Mouse (Mus musculus) left cerebral cortex, adult 18-20 months (tissue): Measurements from ENCODE around the gene Zzef1. TPM values are rescaled to one million over a fixed set of nuclear protein-coding genes. Genes with fewer than 3 reads are reported as not detected.

Experiments used
- DNase-seq, 2 experiments: peaks; one replicate each; pipeline ENCODE4 v3.0.0; 2021 to 2022; ENCODE audit warnings: low spot score in 2 of 2, mixed read lengths in 1 of 2
- microRNA-seq, 2 experiments: library from miRNA; unstranded; fragments of <30 nt; microRNA quantifications; one replicate each; pipeline ENCODE4 v1.2.0; 2021
- total RNA-seq, 2 experiments: library from RNA; stranded (reverse); gene quantifications; 2 replicates each; pipeline ENCODE4 v1.2.3; 2021

Zzef1 gene
- total RNA-seq, 2 experiments from 2014 or later, result 37.3 to 43.8 TPM

DNA sequence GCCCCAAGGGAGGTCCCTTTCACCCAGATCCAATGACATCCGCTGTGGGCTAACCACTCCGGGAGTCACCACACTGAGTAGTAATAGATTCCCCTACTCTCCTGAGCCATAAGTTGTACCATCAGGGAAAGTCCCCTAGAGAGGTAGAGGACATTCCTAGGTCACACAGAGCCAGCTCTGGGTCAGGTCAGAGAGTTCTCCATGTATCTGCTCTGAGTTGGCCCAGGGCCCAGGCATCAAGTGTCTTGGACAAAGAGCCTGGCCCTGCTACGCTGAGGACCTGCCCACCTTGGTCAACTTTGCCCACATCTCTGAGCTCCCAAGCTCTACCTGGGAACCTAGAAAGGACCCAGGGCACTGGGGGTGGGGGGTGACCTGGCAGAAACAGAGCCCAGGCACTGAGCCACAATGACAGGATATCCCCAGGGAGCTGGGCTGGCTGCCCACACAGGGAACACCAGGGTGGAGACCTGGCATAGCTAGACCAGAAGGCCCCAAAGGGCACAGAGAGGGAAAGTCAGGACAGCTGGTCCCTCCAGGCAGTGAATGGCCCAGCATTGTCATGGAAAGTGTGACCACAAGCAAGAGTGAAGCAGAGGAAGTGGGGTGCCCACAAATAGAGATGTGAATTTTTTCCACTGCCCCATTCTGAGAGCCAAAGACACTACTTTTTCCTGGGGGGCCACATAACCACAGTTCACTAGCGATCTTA is 157.6 kb downstream of the Zzef1 start:
- DNase-seq, result no peak

DNA sequence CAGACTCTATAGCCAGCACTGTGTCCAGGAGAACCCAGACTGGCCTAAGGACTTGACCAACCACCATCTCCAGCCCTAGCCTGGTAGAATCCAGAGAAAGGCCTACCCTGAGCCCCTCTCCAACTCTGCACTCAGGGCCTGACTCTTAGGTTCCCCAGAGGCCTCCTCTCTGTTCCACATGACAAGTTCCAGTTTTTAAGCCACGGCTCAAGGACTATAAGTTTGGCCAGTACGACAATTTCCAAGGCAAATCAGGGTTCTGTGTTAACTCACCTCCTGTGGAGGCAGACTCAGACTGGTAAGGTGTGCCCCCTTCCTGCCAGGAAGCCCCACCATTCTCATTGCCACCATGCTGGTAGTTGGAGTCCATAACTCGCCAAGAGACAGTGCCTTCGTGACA is 158.2 kb downstream of the Zzef1 start:
- DNase-seq, result no peak

DNA sequence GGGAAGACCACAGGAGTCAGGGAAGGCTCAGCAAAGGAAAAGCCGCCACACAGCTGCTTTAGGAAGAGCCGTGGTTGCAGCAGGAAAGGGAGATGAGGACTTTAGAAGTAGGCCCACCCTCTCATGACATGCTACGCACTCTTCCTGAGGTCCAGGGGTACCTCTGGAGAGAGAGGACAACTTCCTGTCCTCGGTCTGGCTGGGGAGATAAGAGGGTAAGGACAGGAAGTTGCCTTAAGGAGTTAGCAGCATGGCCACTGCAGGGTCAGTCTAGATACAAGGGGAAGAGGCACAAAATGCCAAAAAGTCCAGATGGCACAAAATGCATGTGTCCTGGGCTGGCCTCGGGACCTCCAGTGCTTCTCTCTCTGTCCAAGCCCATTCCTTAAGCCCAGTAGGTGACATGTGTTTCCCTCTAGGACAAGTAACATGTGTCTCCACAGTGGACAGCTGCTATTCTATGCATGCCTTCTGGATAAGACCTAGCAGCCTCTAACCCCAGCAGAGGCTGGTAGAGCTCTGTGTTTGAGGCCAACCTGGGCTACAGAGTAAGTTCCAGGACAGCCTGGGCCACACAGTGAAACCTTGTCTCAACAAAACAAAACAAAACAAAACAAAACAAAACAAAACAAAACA is 159.4 kb downstream of the Zzef1 start:
- no peak for DNase-seq

DNA sequence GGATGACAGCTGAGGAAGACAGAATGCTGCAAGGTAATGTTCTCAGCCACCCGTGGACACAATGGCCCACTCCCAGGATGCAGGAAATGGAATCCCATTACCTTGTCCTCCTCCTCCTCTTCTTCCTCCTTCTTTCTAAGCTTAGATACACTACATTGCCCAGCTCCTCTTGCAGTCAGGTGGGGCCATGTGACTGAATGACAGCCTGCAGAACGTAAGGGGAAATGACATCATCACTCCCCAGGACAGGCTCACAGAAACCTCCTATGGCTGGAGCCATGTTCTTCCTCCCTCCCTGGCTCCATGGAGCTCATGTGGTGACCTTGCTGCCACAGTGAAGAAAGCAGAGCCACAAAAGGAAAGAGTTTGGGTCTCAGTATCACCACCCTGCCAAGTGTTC is 161.3 kb downstream of the Zzef1 start:
- no peak for DNase-seq

DNA sequence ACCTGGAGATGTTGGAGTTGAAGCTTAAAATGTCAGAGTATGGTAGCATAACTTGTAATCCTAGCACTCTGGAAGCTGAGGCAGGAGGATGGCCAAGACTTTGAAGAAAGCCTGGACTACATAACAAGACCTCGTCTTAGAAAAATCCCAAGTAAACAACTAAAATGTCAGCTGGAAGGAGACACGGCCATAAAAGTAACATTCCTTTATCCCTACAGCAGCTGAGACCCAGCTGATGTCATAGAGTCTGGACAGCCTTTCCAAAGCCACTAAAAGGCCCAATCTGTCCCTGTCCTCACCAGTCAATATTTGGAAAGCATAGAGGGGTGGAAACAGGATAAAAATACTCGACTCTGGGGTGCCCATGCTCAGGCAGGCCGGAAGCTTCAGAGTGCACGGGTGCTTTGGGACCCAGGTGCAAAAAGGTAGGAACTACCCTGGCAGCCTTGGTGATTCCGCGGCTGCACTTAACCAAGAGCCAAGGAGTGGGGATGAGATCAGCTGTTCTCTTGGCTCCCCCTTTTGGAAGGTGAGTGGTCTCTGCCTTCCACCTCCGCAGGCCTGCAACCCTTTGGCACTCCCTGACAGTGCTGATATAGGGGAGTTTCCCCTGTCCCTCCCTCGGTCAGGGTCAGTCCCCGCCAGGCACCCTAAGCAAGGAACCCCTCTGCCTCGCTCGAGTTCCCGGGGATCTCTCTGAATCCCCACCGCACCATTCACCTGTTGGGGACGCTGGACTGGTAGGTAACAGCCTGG is 164.1 kb downstream of the Zzef1 start:
- DNase-seq, result no peak

DNA sequence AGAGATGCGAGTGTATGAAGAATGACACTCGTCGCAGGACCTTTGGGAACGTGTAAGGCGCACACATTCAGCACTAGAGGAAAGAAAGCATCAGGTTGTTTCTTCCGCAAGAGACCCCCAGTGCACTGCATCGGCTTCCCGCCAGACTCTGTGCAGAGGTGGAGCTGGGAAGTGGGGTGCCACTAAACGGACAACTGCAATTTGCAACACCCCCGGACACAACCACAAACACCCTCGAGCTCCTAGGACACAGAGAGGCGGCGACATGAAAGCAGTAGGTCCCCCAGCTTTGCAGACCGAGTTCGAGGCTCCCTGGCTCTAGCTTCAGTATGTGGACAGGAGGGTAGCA is 164.7 kb downstream of the Zzef1 start:
- no peak for DNase-seq

DNA sequence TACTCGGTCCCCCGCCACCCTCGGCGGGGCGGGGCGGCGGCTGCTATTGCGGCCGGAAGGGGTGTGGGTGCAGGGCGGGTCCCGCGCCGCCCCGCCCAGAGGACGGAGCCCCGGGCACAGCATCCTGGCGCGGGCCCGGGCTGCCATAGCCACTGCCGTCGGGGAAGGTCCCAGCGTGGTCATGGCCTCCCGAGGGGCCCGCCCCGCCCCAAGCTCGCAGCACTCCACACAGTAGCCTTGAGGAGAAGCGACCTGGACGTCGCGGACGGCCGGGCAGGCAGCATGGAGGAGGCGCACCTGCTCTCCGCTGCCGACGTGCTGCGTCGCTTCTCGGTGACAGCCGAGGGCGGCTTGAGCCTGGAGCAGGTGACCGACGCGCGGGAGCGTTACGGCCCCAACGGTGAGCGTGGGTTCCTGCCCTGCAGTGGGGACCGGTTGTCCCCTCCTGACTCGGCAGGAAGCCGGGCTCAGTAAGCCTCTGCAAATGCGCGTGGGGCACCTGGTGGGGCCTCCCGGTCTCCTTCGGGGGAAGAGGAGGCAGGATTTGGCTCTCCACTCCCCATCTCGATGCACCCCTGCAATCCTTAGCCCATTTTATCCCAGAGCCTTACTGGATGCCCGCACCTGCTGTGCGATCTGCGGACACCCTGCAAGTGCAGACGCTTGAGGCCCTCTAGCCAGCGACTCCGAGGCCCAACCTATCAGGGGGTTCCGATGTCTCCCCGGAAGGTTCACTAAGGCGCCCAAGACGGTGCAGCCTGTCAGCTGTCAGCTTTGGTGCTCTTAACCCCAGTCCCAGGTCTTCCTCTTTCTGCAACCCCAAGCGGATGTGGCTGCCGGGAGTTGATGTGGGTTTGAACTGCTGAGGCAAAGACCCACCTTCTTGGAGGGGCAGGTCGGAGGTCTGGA is 165.3 kb downstream of the Zzef1 start, which contains the start of gene Atp2a3:
TSS of gene Atp2a3 (plus strand) at position 98 of the 909 bp plus-strand sequence.
- DNase-seq, result no peak

DNA sequence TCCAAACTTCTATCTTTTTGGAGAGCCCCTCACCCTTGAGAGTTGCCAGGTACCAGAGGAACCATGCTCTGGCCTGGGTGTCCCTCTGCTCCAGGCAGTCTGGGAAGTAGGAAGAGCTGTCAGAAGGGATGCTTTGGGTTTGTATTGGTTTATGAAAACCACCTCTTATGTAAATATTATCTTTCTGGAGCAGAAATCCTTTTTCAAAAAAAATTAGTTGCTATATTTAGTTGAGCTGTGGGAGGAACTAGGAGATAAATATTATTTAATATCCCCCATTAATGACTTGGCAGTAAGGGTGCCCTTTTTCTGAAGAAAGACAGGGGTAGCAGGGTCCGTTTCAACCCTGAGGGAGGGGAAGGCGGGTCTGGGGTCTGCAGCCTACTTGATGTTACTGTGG is 166.4 kb downstream of the Zzef1 start:
- DNase-seq, result no peak

DNA sequence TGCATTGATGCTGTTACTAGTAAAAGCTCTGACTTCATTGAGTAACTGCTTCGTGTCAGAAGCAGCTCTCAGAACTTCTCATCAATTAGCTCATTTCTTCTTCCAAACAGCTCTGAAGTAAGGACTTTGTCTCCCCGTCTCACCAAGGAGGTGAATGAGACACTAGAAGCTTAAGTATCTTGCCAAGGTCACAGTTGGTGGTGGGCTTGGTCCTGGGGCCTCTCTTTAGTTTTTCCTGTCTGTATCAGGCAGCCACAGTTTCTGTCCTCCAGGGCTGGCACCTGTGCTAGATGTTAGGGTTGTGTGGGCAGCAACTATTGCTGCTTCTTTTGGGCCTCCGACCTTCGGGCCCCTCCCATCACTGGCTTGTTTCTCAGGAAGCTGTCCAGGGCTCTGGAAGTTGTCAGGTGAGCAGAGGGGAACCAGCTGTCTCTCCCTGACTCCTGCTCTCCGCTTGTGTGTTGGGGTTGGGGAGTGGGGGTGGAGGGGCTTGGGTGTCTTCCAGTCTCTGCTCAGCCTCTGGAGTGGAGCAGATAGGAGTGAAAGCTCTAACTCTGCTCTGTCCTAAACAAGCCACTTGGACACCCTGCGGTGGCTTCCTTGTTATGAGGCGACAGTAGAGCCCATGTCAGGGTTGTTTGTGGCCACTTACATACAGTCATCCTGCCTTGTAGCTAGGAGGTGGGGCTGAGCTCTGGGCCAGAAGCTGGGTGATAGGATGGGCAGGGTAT is 167.2 kb downstream of the Zzef1 start:
- DNase-seq, result no peak

DNA sequence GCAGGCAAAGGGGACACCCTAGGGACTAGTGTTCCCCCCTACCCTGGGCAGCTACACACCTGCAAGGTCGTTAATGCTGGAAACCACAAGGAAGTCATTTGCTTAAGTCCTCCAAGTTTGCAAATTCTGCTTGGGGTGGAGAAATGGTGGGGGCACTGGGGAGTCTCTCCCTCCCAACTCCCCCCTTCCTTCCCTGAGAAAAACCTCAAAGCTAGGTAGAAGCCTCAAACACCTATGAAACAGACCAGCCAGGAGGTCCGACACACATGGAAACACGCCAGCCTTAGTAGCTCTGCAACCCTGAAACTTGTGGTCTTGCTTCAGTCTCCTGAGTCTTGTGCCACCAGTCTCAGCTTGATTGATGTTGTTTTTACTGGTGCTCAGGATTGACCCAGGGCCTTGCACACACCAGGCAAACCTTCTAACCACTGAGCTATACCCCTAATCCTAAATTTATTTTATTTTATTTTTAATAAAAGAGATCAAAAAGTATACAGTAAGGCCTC is 167.8 kb downstream of the Zzef1 start:
- no peak for DNase-seq

DNA sequence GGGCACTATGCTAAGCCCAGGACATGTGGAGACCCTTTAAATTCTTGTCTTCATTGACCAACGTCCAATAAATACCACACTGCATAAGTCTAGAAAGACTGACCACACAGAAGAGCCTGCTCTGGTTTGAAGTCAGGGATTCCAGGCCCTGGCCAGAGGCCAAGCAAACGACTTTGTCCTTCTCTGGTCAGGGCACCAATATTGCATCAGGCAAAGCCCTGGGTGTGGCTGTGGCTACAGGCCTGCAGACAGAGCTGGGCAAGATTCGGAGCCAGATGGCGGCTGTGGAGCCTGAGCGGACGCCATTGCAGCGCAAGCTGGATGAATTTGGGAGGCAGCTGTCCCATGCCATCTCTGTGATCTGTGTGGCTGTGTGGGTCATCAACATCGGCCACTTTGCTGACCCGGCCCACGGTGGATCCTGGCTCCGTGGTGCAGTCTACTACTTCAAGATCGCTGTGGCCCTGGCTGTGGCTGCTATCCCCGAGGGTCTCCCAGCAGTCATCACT is 179.0 kb downstream of the Zzef1 start:
- no peak for DNase-seq

Small RNAs within 50 kb of the gene (microRNA-seq; reads per million reads assigned to microRNA genes)
- gene Gm44467, result 0 reads per million in 2 experiments

Other genes starting within 250 kb of the Zzef1 start
- under 1 TPM; 0.21 to 0.28 TPM for gene Spns3, start 245.7 kb upstream of the Zzef1 start, total RNA-seq
- 10 to 100 TPM; 45.8 to 47.2 TPM for gene Ube2g1, start 188.9 kb upstream of the Zzef1 start, total RNA-seq
- 10 to 100 TPM; 32.4 to 36.0 TPM for gene Ankfy1, start 106.2 kb upstream of the Zzef1 start, total RNA-seq
- gene Cyb5d2, start 84 bp upstream of the Zzef1 start, total RNA-seq, result 10 to 100 TPM; 17.0 to 18.3 TPM
- 1 to 10 TPM; 6.6 to 8.5 TPM for gene Atp2a3, start 164.9 kb downstream of the Zzef1 start, total RNA-seq
- gene P2rx1, start 202.9 kb downstream of the Zzef1 start, total RNA-seq, result under 1 TPM; 0.26 to 0.47 TPM
- gene Camkk1, start 222.8 kb downstream of the Zzef1 start, total RNA-seq, result 100 to 1,000 TPM; 108 to 123 TPM